Mouse (Mus musculus) cerebellum, postnatal 4 days (tissue): ENCODE measurements at regions not wholly inside any gene's neighbourhood (a gene's known extent, or its start where the extent isn't known, plus 50 kb on each side); places are given as distances from the start of the nearest gene placed in this dataset.

ENCODE experiments used
- DNase-seq, 2 experiments: peaks; one replicate each; pipeline ENCODE4 v3.0.0; 2022; ENCODE audit warnings: low spot score in 2 of 2, mixed read lengths in 1 of 2

DNA sequence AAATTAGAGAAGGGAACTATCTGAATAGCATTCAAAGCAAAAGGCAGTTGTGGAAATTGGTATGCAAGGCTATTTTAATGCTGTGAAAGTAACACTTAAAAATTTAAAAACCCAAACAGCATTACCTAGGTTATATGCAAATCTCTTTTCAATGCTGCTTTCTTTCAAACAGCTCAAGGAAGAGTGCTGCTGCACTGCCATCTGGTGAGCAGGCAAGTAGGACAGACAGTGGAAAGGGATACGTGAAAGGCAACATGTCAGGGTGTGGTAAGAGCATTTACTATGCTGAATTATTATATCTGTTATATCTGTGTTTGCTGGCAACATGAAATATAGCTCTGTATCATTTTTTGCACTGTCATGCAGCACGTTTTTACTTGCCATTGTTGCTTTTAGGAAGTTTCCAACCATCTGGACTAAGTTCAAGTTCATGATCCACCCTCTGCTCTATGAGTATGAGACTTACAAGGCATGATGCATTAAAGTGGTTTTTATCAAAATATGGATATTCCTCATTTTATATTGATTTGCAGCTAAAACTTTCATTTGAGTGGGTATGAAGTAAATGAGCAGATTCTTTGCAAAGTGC is 1223.0 kb downstream of the Dnajb9 start:
- DNase-seq: peak in 1 of 2 experiments; percentile 14

DNA sequence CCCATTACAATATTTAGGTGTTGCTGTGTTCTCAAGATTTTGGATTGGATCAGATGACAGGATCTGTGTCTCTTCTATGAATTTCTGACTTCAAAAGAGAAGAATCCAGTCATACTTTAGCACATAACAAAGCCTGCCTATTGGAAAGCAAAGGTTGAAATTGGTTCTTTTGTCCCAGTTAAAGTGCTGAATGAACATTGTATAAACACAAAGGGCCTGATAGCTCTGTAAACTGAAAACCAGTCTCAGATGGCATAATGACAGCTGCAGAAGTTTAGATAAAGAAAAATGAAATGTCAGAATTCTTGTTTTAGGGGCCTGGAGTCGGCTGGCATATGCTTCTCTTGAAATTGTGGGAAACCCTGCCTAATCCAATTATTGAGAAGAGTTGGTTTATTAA is 1223.6 kb downstream of the Dnajb9 start:
- DNase-seq: no peak

DNA sequence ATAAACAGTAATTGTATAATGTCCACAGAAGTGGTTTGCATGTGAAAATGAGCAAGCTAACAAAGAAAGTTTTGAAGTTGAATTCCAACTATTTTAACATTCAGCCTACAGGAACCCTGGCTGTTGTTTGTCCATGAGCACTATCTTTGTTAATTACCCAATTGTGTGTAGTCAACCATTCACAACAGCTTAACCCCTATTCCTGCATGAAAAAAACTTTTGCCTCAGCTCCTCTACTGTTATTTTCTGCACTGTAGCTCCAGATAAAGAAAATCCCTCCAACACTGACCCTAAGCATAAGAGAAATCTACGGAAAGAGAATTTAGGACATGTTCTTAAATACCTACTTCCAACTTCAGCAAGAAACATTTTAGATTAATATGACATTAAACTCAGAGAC is 1224.0 kb downstream of the Dnajb9 start:
- DNase-seq: no peak

DNA sequence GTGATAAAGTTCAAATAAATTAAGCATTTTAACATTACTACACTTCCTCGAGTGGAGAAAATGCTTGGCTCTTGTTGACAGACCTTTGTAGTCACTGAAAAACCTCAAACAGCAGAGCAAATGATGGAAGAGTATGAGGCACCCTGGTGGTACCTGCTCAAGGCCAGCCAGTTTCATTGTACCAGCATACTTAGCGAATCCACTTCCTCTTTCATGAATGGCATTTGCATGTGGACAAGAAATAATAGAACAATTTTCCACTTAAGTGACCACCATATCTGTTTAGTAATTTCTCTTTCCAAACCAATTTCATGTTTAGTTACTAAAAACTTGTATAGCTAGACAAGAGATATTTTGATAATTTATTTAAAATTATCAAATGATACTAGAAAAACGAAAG is 1231.3 kb downstream of the Dnajb9 start:
- DNase-seq: no peak

DNA sequence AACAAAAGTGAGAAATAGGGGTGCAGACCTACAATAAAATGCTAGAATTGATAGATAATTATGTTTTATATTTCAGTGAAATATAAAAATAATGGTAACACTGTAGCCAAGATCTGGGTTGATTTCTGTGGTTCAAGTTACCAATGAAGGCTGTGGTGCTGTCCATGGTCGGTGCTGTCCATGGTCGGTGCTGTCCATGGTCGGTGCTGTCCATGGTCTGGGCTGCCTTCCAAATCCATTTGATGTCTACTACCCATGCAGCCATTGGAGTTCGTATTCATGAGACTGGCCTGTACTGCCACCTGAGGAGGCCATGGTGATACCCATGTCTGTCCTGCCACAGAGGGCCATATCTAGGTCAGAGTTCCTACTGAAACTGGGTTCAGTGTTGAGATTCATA is 1237.4 kb downstream of the Dnajb9 start:
- DNase-seq: no peak

DNA sequence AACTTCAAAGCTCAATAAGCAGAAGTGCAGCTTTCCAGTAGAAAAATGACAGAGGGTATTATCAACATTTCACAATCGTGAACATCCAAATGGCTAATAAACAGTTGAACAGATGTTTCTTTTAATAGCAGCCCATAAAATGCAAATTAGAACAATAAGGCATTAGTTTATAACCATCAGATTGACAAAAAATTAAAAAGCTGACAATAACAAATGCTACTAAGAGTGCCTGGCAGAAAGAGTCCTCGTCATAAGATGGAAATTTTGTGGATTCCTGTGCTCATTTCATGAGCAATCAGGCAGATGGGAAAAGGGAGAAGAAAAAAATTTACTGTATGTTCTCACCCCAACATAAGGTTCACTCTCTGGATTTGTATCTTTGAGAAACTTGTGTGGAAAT is 1248.6 kb downstream of the Dnajb9 start:
- no peak for DNase-seq

DNA sequence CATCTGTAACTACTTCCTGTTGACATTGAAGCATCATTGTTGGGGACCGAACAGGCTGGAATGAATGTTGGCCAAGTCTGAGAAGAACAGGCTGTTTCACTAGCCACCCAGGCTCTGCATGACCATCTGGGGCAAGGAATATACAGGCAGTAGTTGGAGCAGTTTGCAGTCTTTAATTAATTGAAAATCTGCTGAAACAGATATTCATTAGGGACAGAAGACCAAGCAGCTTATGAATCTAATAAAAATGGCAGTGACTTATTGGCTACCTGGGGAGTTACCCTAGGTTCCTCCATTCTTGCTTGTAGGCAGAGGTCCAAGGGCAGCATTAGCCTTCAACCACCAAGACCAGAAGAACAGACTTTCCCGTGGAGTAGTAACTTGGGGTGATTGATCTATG is 1262.2 kb downstream of the Dnajb9 start:
- DNase-seq: no peak

DNA sequence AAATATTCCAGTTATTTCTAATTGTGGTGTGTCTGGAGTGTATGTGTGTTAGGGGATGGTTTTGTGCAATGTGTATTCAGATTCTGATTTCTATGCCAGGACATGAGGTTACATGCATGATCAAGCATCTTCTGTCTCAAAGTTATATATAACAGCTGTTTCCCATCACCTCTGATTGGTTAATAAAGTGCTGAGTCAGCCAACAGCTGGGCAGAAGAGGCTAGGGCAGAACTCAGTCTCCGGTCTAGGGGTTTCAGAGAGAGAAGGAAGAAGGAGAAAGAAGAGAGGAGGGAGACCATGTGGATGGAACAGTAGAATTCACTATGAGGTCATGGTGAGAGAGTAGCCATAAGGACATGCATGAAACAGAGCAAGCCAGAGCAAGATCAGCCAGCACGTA is 1295.8 kb downstream of the Dnajb9 start:
- DNase-seq: no peak
